Mouse (Mus musculus) c-Kit-positive CD71-negative TER-119-negative erythroid progenitor cells, embryonic 14.5 days (primary cell): ENCODE measurements at regions not wholly inside any gene's neighbourhood (a gene's known extent, or its start where the extent isn't known, plus 50 kb on each side); places are given as distances from the start of the nearest gene placed in this dataset.

ENCODE experiments used
- DNase-seq: peaks from one replicate; pipeline ENCODE4 v3.0.0-alpha.2; 2013; ENCODE audit warnings: low read depth

DNA sequence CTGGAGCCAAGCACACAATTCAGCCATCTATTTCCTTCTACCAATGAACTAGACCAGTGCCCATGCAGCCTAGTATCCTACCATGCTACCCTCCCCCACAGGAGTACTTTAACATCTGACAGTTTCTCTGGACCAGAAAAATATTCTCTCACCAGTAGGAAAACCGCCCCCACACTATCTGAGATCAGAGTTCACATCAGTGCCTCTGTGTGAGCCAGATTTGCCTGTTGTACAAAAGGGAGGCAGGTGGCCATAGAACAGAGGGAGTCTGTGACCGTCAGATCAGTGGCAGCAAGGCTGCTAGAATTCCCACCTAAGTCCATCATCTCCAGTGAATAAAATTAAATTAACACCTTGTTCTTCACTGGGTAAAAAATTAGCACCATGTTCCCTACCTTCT, 166.5 kb downstream of the Atp23 start:
- DNase-seq: no peak

- DNase-seq: no peak
Observed at GRCm38 (mm10) chr10:126727840-126728239, 173.3 kb downstream of the Atp23 start.

GRCm38 (mm10) chr10:126717961-126718360, 183.2 kb downstream of the Atp23 start:
- DNase-seq: no peak

GRCm38 (mm10) chr10:126711758-126712157, 189.4 kb downstream of the Atp23 start:
- DNase-seq: no peak

DNA sequence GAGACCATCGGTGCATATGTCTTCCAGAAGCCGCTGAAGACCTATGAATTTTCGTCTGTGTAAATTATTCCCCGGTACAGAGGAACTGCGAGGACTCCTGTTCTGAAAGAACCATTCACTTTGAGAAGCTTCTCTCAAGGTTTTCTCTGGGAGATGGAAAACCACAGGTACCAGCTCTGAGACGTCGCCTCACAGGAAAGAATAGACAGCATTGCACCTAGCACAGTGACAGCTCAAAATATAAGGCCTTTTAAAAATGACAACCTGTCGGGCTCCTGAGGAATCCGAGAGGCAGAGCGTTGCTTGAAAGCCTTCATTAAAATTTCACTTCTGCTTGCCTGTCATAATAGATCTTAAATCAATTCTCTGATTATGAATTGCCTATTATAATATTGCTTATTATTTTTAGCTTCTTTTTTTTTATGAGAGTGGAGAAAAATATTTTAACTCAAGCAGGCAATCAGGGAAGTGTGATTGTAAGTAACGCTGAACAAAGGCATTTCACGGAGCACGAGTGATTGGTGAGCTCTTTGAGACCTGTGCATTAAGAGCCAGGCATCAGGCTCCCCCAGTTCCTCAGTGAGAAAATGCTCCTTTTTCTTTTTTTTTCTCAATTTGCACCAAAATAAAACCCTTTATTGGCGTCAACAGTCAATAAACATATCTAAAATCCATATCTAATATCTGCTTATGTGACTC, 191.8 kb downstream of the Atp23 start:
- DNase-seq: no peak

GRCm38 (mm10) chr10:126708730-126709129, 192.4 kb downstream of the Atp23 start:
- DNase-seq: no peak

DNA sequence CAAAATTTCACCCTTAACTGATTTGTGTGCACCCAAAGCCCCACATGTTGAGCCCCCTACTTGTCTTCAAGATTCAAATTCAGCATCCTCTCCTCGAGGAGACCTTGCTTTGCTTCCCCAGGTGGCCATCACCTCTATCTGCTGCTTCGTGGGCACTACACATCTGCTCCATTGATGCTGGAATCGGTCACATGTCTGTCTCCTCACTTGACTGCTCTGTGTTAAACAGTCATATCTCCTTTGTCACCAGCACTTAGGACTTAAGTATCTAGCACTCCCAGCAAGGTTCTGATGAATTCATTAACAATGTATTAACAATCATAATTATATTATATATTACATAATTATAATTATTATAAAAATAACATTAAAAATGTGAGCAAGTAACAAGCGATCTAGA, 192.9 kb downstream of the Atp23 start:
- DNase-seq: no peak

DNA sequence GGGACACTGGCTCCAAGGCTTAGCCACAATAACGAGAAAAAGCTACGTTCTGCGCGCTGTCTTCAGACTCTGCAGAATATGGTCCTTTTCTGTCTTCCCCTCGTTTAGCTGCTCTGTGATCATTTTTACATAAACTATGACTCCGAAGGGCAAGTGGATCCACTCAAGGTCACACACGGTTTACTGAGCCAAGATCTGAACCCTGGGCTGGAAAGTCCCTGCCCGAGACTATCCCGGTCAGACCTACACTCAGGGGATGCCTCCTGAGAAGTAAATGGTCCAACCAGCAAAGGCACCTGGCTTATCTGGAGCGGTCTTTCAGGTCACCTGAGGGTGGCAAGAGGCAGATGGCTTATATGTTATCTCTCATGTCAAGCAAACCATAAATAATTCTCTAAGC, 204.1 kb downstream of the Atp23 start:
- no peak for DNase-seq

DNA sequence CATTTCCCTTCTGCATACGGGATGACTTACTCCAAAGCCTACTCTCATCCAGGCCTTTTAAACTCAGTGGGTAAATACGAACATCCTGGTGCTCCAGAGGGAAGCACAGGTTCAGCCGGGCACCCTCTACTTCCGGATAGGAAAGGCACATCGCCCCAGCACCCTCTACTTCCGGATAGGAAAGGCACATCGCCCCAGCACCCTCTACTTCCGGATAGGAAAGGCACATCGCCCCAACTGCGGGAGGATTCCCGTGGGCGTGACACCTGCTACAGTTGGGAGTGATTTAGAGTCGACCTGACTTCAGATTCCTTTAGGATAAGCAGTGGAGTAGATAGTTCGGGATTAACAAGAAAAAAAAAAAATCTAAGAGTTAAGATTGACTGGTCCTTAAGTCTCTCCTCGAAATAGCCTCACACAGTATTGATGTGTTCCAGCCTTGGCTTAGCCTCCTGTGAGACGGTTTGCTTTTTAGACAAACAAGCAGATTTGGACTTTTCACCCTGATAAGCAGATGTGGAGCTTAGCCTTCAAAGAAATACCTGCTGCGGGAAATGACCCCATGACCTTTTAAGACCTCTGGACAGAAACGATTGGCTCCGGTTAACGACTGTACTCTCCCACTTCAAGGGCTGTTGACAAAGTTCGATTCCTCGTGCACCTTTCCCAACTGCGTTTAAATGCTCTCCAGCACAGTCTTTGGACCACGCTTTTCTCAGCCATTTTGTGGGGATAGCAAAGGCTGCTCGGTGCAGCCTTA, 210.1 kb downstream of the Atp23 start:
- DNase-seq: no peak

DNA sequence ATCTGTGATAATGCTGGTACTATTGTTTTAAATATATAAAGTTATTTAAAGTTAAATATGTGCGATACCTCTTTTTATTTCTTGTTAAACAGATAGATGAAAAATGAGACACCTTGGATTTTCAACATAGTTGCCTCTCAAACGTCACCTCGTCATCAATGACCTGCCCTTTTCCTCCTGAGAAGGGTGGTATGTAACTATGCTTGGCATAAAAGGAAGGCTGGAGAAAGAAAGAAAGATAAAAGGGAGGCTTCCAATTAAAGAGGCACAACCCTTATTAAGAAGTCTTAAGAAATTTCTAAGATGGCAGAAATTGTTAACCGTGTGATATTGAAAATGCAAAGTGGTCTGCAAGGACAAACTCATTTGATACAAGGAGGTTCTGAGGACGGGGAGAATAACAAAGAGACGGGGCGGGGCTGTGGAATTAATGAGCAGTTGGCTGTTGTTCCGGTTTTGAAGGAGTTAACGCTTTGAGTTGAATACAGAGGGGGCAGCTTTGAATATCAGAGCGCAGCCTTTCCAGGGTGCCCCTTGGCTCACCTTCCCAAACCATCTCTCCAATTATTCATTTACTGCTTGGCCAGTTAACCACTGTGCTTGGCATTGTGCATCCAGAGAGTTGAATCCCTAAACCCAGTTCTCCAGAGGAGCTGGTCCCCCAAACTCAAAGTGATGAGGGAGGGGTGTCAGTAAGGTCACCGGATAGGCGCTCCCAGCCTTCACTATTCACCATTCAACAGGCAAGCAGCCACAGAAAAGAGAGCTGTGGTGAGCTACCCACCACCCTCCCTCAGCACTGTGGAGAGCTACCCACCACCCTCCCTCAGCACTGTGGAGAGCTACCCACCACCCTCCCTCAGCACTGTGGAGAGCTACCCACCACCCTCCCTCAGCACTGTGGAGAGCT, 220.6 kb downstream of the Atp23 start:
- DNase-seq: no peak

DNA sequence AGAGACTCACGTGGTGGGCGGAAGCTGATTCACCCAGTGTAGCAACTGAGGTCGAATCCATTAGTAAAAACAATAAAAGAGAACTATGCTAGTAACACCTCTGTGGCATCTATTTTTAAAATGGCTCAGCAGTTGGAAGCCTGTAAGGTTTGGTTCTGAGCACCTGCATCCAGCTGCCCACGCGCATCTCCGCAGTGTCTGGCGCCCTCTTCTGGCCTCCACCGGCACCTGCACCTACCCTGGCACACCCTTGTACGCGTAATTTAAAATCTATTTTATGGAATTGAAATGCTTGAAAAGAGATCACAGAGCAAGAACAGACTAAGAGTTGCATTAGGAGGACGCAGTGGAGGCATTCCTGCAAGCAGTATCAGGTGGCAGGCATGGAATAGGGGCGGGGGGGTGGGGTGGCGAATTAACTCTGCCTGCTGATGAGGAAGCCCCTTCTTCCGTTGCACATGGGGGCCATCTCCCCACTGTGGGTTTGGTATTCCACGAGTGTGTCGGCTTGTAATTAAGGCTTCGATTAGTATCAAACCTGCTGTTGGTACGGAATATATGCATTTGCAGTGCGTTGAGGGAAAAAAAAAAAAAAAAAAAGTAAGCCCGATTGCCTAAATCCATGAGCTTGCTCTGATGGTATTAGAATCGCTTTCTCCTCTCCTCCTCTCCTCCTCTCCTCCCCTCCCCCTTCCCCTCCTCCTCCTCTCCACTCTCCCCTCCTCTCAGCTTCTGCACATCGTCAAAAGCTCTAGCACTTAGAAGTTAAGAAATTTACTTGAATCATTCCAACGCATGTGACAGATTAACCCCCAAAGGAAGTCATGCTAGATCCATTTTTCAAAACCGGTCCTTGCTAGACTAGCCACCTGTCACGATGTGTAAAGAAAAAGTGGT, 221.7 kb downstream of the Atp23 start:
- no peak for DNase-seq

DNA sequence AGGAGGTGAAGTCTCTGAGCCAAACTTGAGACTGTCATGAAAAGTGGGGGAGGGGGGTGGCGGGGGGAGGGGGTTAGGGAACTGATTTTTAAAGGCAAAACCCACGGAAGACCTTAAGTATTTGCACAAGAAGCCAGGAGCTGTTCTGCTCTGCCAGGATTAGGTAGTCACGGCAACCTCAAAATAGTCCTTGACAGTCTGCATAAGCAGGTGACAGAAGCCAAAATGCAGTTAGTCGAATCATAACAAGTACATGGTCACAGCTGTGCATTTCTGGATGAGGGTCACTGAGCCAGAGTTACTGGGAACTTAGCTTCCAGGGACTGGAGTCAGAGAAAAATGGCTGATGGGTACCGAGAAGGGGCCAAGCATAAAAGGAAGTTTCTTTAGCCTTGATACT, 227.7 kb downstream of the Atp23 start:
- no peak for DNase-seq

DNA sequence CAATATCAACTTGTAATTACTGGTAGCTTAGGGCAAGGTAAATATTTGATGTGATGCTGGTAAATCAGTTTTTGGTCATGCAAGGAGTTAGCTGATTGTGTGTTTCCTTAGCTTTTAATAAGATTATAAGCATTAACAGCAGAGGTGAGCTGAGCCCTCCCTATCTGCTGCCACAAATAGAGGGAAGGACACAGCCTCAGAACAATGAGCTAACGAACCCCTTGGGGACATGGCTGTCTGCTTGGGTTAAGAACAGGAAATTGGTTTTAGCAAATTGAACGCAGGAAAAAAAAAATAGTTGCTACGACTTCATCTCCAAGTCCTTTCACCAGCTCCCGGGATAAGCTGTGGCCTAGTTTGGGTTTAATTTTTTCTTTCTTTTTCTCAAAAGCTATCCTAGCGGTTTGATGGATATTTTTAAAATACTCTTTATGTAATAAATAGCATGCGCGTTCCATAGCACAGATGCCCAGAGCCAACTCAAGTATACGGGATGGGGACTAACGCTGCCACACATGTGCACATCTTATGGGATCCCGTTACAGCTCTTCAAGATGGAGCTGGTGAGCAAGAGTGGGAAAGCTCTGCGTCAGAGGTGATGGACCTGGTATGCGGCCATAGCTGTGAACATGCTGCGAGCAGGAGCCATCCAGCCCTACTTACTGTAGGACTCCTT, 236.6 kb downstream of the Atp23 start:
- no peak for DNase-seq

- no peak for DNase-seq
Observed at GRCm38 (mm10) chr10:126663461-126664013, 237.6 kb downstream of the Atp23 start.

DNA sequence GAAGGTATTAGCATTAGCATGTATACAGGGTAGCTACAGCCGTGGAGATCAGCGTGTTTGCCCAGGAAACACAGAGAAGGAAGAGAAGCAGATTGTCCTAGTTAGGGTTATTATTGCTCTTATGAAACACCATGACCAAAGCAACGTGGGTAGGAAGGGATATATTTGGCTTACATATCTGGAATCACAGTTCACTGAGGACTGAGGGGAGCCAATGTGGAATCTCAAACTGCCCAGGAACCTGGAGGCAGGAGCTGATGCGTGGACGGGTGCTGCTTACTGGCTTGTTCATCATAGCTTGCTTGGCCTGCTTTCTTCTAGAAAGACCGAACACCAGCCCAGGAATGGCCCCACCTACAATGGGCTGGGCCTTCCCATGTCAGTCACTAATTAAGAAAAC, 238.4 kb downstream of the Atp23 start:
- no peak for DNase-seq

DNA sequence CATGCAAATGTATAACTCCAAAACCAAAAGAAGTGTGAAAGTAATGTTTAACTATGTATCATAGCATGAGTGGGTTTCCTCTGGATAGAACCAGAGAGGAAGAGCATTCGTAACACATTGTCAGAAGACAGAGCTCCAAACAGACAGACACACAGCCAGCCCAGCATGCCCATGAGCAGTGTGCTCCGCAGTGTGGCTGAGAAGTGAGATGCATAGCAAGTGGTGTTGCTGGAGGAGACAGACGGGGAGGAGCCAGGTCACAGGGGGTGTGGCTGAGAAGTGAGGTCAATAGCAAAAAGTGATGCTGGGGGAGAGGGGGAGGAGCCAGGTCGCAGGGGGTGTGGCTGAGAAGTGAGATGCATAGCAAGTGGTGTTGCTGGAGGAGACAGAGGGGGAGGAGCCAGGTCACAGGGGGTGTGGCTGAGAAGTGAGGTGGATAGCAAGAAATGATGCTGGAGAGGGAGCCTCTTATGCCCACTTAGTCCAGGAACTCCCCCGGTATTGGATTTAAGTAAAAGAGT, 240.0 kb downstream of the Atp23 start:
- DNase-seq: no peak

DNA sequence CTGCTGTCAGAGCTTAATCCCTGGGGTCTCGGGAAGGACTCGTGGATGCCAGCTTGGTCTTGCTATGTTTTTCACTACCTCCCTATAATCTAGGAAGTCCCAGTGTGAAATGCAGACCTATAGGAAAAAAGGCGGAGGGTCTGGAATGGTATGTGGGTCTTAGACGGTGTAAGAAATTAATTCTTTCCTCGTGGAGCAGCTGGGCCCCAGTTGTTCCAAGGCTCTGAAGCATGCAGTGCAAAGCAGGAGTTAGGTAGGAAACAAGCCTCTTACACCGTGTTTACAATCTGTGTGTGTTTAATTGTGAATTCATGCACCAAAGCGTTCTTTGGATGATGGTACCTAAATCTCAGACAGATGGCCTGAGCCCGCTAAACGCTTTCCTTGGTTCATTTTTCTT, 241.1 kb downstream of the Atp23 start:
- DNase-seq: no peak

- no peak for DNase-seq
Observed at GRCm38 (mm10) chr10:126652693-126653092, 248.5 kb downstream of the Atp23 start.

DNA sequence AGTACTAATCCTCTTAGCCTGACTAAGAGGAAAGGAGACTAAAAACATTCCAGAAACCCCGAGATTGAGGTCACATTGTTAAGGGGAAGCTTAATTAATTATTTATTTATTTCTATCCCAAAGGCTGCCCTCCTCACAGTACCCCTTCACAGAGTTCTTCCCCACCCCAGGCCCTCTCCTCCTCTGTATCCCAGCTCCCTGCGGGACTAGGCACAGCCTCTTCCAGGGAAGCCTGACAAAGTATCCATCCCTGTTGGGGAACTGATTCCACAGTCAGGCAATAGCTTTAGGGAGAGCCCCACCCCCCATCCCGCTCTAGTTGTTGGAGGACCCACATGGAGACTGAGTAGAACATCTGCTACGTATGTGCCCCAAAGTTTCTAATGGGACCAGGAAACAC, 254.6 kb downstream of the Atp23 start:
- DNase-seq: no peak

- no peak for DNase-seq
Observed at GRCm38 (mm10) chr10:126641792-126642289, 259.3 kb downstream of the Atp23 start.
